Mouse (Mus musculus): ENCODE results near the gene Izumo1r.

DNA sequence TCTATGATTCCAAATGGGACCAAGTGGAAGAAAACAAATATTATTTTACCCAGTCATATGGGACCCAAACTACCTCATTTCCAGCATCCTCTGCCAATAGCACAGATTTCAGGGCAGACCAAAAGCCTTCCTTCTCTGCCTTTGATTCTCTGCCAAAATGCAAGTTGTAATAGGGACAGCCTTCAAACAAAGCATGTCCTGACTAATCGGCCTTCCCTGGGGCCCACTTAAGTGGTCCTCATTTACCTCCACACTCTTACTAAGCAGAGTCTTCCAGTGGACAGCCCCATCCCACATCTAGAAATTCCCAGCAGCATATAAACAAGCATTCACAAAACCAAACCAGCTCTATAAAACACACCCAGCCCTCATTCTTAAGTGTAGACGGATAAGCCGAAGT, 6.6 kb downstream of the Izumo1r start:
- TF ChIP-seq MAX (IDR thresholded peaks at IDR 0.05; ENCODE audit: low read depth) (no peak), USF1 (IDR thresholded peaks at IDR 0.05; ENCODE audit: low read depth) (no peak), TCF12 (IDR thresholded peaks at IDR 0.05; ENCODE audit: insufficient read depth, poor library complexity, severe bottlenecking) (no peak), MYOD1 (IDR thresholded peaks at IDR 0.05; ENCODE audit: control insufficient read depth in 1 of 3, insufficient read length in 2 of 3, low read depth in 2 of 3) (no peak), POLR2A (IDR thresholded peaks at IDR 0.05; ENCODE audit: insufficient read length, low read depth) (no peak), POLR2AphosphoS2 (IDR thresholded peaks at IDR 0.05; ENCODE audit: insufficient read length, low read depth) (no peak), E2F4 (IDR thresholded peaks at IDR 0.05; ENCODE audit: insufficient read depth) (no peak)

Measured in myocyte (in vitro differentiated cells).